Mouse (Mus musculus): Measurements from ENCODE around the gene Ap1g1.

DNA sequence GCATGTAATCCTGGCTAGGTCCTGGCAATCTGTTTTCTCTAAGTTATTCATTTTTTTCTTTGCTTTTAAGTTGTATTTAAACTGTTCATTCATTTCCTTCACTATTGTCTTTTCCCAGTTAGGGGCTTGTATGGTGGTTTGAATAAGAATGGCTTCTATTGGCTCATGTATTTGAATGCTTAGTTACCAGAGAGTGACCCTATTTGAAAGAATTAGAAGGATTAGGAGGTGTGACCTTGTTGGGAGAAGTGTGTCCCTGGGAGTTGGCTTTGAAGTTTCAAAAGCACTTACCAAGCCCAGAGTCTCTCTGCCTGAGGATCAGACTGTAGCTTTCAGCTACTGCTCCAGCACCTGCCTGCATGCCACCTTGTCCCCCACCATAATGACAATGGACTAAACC lies 106.9 kb downstream of the Ap1g1 start:
- no peak for TF ChIP-seq CTCF (IDR thresholded peaks at IDR 0.05; ENCODE audit: insufficient read depth, low read depth, low read length)
- no peak for TF ChIP-seq POLR2A (IDR thresholded peaks at IDR 0.05; ENCODE audit: insufficient read depth, low read depth, low read length)

Data from olfactory bulb, adult 2 months (tissue).